Mouse (Mus musculus) intestine, embryonic 15.5 days (tissue): Measurements from ENCODE around the gene Ssr3. TPM values are rescaled to one million over a fixed set of nuclear protein-coding genes. Genes with fewer than 3 reads are reported as not detected.
A peak's percentile ranks its signal among the peaks of the same experiment; 100 is the strongest.

Experiments
- ATAC-seq: fragments of 200-750 bp; cut with Nextera tagmentation; 2 replicates; pipeline ENCODE4 v1.8.0; 2017; ENCODE audit warnings: moderate TSS enrichment, moderate library complexity
- H3K27ac ChIP-seq: fragments of 300-500 bp; sonication (generic); 2 replicates; pipeline ENCODE4 v1.5.1; 2015; ENCODE audit warnings: mild to moderate bottlenecking, inconsistent platforms
- H3K27me3 ChIP-seq: fragments of 300-500 bp; sonication (generic); replicated peaks from 2 replicates; pipeline ENCODE4 v1.6.1; 2015; ENCODE audit warnings: inconsistent platforms
- H3K36me3 ChIP-seq: fragments of 300-500 bp; sonication (generic); 2 replicates; pipeline ENCODE4 v1.6.1; 2015; ENCODE audit warnings: inconsistent platforms
- H3K4me1 ChIP-seq: fragments of 300-500 bp; sonication (generic); replicated peaks from 2 replicates; pipeline ENCODE4 v1.6.1; 2015; ENCODE audit warnings: inconsistent platforms
- H3K4me2 ChIP-seq: fragments of 300-500 bp; sonication (generic); replicated peaks from 2 replicates; pipeline ENCODE4 v1.6.1; 2015; ENCODE audit warnings: mild to moderate bottlenecking, inconsistent platforms
- H3K4me3 ChIP-seq: fragments of 300-500 bp; sonication (generic); replicated peaks from 2 replicates; pipeline ENCODE4 v1.5.1; 2015; ENCODE audit warnings: inconsistent platforms
- H3K9ac ChIP-seq: fragments of 300-500 bp; sonication (generic); 2 replicates; pipeline ENCODE4 v1.6.1; 2015; ENCODE audit warnings: inconsistent platforms
- H3K9me3 ChIP-seq: fragments of 300-500 bp; sonication (generic); 2 replicates; pipeline ENCODE4 v1.6.1; 2016; ENCODE audit warnings: inconsistent platforms
- WGBS: fragments of 180-500 bp; shearing (Covaris S2); methylation state at CpG from one replicate; pipeline ENCODE4 v1.1.7; 2015; 5-methylcytosine and 5-hydroxymethylcytosine counted together
- polyA plus RNA-seq: library from polyadenylated mRNA; unstranded; fragments of >200 nt; fragmentation: Nextera tagmentation; extraction: Ambion mirVana; gene quantifications from 2 replicates; pipeline ENCODE4 v1.2.1, GENCODE M21; 2015

Gene Ssr3
- 281 and 299 TPM in 2 replicates for polyA plus RNA-seq

DNA sequence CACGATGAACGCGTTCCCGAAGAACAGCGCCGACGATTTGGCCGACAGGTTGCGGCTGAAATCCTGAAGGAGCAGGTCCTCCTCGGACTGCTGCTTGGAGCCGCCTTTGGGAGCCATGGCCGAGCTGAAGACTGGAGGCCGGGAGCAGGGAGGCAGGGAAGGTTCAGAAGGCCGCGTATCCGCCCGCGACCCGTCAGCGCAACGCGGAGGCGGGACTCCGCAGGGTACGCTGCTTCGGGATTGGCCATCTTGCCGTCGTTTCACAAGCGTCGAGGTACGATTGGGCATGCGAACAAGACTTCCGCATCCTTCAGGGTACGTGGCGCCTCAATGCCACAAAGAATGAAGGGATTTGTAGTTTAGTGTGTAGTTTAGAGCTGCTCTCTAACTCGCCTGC, at the start of gene Ssr3:
Ssr3 (minus strand) TSS at position 203 of the 397 bp plus-strand sequence.
- Histone ChIP-seq H3K9me3 (no peaks in the 10 kb centered on the region), H3K27me3 (no peaks in the 10 kb centered on the region), H3K4me2 (peak within 1 kb of the TSS; percentile 54), H3K9ac (peak within 1 kb of the TSS; percentile 88), H3K27ac (peak within 1 kb of the TSS; percentile 93), H3K4me3 (peak within 1 kb of the TSS; percentile 86), H3K4me1 (no peaks in the 10 kb centered on the region), H3K36me3 (peaks cover 13% of the 10 kb centered on the region)
- under 1% methylated on average over 36 of the region's 36 CpGs for WGBS
- peak; percentile 99 for ATAC-seq

- ATAC-seq = peak; percentile 17; the same call in 1 of the 2 replicates
- no peaks in the 10 kb centered on the region for H3K9me3 ChIP-seq
- H3K27me3 ChIP-seq = no peaks in the 10 kb centered on the region
- H3K27ac ChIP-seq = peak overlapping the region; percentile 51
- WGBS = 50% methylated on average over 8 of the region's 8 CpGs
- 0 out of 2 replicates have a peak overlapping the region, but pooled peaks have one; percentile 17 for H3K4me2 ChIP-seq
- H3K9ac ChIP-seq = no peak overlapping the region
- H3K36me3 ChIP-seq = no peaks in the 10 kb centered on the region
- H3K4me3 ChIP-seq = no peak overlapping the region
- 0 out of 2 replicates have a peak, but pooled peaks cover 9% of the 10 kb centered on the region for H3K4me1 ChIP-seq
These were observed 49.2 kb upstream of the Ssr3 start for GRCm38 (mm10) chr3:65441586-65442111.

DNA sequence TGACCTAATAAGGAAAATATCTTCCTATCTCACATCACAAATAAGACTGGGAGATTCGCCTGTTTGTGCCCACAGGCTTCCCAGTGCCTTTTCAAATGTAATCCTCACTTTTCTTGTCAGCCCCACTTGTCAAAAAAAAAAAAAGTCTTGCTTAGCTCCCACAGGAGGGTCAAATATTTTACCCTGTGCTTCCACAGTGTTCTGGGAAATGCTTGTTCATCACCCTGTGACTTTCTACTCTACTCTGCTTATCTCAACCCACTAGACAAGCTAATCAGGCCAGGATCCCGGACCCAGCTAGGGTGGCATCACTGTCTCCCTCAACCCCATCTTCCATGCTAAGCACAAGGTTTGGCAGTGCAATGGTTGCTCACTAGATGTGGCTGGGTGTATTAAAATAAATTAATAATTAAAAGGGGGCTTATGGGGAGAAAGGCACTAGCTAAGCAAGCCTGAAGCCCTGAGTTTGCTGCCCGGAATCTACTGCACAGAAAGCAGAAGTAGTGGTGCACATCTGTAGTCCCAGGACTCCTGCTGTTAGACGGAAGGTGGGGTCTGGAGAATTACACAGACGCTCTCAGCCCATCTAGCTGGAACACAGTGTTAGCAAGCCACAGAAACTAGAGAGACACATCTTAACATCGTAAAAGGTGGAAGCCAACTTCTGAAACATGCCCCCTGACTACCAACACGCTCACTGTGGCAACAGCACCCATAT, 46.2 kb upstream of the Ssr3 start:
- 69% methylated on average over 7 of the region's 7 CpGs for WGBS
- Histone ChIP-seq H3K36me3 (no peaks in the 10 kb centered on the region), H3K9me3 (no peaks in the 10 kb centered on the region), H3K4me2 (no peak overlapping the region), H3K9ac (no peak overlapping the region), H3K27me3 (no peaks in the 10 kb centered on the region), H3K4me3 (no peak overlapping the region), H3K27ac (peak overlapping the region; percentile 17; the same call in 1 of the 2 replicates), H3K4me1 (0 out of 2 replicates have a peak, but pooled peaks cover 9% of the 10 kb centered on the region)
- ATAC-seq = no peak

DNA sequence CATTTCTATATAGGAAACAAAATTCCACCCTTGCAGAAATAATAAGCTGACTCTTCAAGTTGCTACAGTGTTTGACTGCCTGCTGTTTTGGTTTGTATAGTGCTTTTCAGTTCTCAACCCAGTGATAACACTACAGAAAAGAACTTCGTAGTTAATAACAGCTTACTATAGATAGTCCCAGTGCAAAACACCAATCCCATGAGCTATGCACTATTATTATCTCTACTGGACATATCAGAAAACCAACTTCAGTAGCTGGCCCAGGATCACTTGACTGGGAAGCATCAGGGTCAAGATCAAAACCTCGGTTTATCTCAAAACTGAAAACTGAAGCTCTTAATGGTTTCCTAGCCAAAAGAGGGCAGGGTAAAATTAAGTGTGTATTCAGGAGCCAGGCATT, 43.4 kb upstream of the Ssr3 start:
- Histone ChIP-seq H3K27ac (no peak overlapping the region), H3K4me3 (no peak overlapping the region), H3K36me3 (no peaks in the 10 kb centered on the region), H3K27me3 (no peaks in the 10 kb centered on the region), H3K4me2 (no peak overlapping the region), H3K9me3 (no peaks in the 10 kb centered on the region), H3K4me1 (0 out of 2 replicates have a peak, but pooled peaks cover 3% of the 10 kb centered on the region), H3K9ac (no peak overlapping the region)
- 79% methylated on average over 2 of the region's 2 CpGs for WGBS
- no peak for ATAC-seq

GRCm38 (mm10) chr3:65435101-65435571, 42.7 kb upstream of the Ssr3 start:
- ATAC-seq = no peak
- H3K27me3 ChIP-seq = no peaks in the 10 kb centered on the region
- no peak overlapping the region for H3K4me2 ChIP-seq
- H3K9me3 ChIP-seq = no peaks in the 10 kb centered on the region
- H3K9ac ChIP-seq = no peak overlapping the region
- H3K36me3 ChIP-seq = no peaks in the 10 kb centered on the region
- WGBS = 89% methylated on average over 11 of the region's 11 CpGs
- no peak overlapping the region for H3K4me3 ChIP-seq
- 0 out of 2 replicates have a peak, but pooled peaks cover 3% of the 10 kb centered on the region for H3K4me1 ChIP-seq
- H3K27ac ChIP-seq = no peak overlapping the region

- no peak overlapping the region for H3K4me3 ChIP-seq
- no peaks in the 10 kb centered on the region for H3K36me3 ChIP-seq
- WGBS = 89% methylated on average over 5 of the region's 5 CpGs
- H3K4me1 ChIP-seq = no peaks in the 10 kb centered on the region
- no peak overlapping the region for H3K4me2 ChIP-seq
- H3K27me3 ChIP-seq = no peaks in the 10 kb centered on the region
- H3K9me3 ChIP-seq = no peaks in the 10 kb centered on the region
- no peak for ATAC-seq
- H3K27ac ChIP-seq = no peak overlapping the region
- no peak overlapping the region for H3K9ac ChIP-seq
These were observed 39.8 kb upstream of the Ssr3 start for GRCm38 (mm10) chr3:65432236-65432635.

- WGBS = 89% methylated on average over 3 of the region's 3 CpGs
- Histone ChIP-seq H3K27ac (no peak overlapping the region), H3K36me3 (no peaks in the 10 kb centered on the region), H3K4me2 (no peak overlapping the region), H3K4me3 (no peak overlapping the region), H3K27me3 (no peaks in the 10 kb centered on the region), H3K9ac (no peak overlapping the region), H3K4me1 (no peaks in the 10 kb centered on the region), H3K9me3 (no peaks in the 10 kb centered on the region)
- no peak for ATAC-seq
These were observed 27.3 kb upstream of the Ssr3 start for GRCm38 (mm10) chr3:65419706-65420105.

DNA sequence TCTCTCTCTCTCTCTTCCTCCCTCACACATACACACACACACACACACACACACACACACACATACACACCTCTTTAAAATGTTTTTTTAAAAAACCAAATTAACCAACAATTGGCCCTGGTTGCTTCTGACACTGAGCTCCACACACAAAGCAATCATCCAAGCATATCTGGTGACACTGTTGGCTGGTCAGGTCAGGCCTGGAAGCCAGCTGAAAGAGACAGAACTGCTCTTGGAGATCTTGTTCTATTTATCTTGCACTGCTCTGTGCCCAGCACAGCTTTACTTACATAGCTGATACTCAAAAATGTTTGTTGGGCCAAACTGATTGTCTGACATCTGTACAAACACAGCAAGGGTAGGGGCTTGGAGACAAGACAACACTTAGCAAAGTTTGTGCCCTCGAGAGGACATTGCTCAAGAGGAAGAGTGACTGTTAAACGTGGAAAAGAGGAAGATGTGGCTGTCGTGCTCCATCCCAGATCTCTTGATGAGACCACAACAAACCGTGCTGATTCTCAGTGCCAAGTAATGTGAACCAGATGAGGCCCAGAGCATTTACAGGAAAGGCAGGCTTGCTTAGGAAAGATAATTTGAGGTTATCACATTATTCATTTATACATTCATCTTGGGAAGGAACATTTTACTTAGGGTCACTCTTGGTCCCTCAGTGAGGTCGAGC, 25.6 kb upstream of the Ssr3 start:
- ATAC-seq = no peak
- H3K9me3 ChIP-seq = no peaks in the 10 kb centered on the region
- H3K4me1 ChIP-seq = no peaks in the 10 kb centered on the region
- no peaks in the 10 kb centered on the region for H3K36me3 ChIP-seq
- H3K4me2 ChIP-seq = no peak overlapping the region
- H3K4me3 ChIP-seq = no peak overlapping the region
- H3K27ac ChIP-seq = no peak overlapping the region
- no peaks in the 10 kb centered on the region for H3K27me3 ChIP-seq
- WGBS = 61% methylated on average over 5 of the region's 5 CpGs
- no peak overlapping the region for H3K9ac ChIP-seq

DNA sequence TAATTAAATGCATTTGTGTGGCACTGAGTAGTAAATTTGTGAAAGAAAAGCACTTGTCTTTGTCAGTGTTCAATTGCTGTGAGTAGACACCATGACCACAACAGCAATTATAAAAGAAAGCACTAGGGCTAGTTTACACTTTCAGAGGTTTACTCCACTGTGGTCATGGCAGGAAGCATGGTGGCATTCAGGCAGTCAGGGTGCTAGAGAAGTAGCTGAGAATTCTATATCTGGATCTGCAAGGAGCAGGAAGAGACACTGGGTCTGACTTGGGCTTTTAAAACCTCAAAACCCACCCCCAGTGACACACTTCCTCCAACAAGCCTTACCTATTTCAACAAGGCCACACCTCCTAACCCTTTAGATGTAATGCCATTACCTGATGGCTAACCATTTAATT, 24.1 kb upstream of the Ssr3 start:
- no peak overlapping the region for H3K4me3 ChIP-seq
- no peaks in the 10 kb centered on the region for H3K4me1 ChIP-seq
- no peaks in the 10 kb centered on the region for H3K36me3 ChIP-seq
- no peak for ATAC-seq
- H3K9me3 ChIP-seq = no peaks in the 10 kb centered on the region
- no peak overlapping the region for H3K9ac ChIP-seq
- no peak overlapping the region for H3K4me2 ChIP-seq
- H3K27me3 ChIP-seq = no peaks in the 10 kb centered on the region
- no peak overlapping the region for H3K27ac ChIP-seq

- Histone ChIP-seq H3K9me3 (no peaks in the 10 kb centered on the region), H3K36me3 (no peaks in the 10 kb centered on the region), H3K4me2 (no peak overlapping the region), H3K27ac (no peak overlapping the region), H3K9ac (no peak overlapping the region), H3K4me1 (no peaks in the 10 kb centered on the region), H3K27me3 (no peaks in the 10 kb centered on the region), H3K4me3 (no peak overlapping the region)
- no peak for ATAC-seq
These were observed 15.5 kb upstream of the Ssr3 start for GRCm38 (mm10) chr3:65407891-65408290.

GRCm38 (mm10) chr3:65405781-65406180, 13.4 kb upstream of the Ssr3 start:
- H3K27ac ChIP-seq = no peak overlapping the region
- no peak for ATAC-seq
- H3K27me3 ChIP-seq = no peaks in the 10 kb centered on the region
- H3K4me1 ChIP-seq = no peaks in the 10 kb centered on the region
- no peak overlapping the region for H3K9ac ChIP-seq
- H3K4me3 ChIP-seq = no peak overlapping the region
- no peaks in the 10 kb centered on the region for H3K9me3 ChIP-seq
- 77% methylated on average over 4 of the region's 4 CpGs for WGBS
- no peaks in the 10 kb centered on the region for H3K36me3 ChIP-seq
- no peak overlapping the region for H3K4me2 ChIP-seq

GRCm38 (mm10) chr3:65397566-65397965, 5.1 kb upstream of the Ssr3 start:
- no peak overlapping the region for H3K4me3 ChIP-seq
- ATAC-seq = no peak
- no peaks in the 10 kb centered on the region for H3K27me3 ChIP-seq
- no peaks in the 10 kb centered on the region for H3K9me3 ChIP-seq
- no peak overlapping the region for H3K4me2 ChIP-seq
- no peak overlapping the region for H3K9ac ChIP-seq
- no peaks in the 10 kb centered on the region for H3K36me3 ChIP-seq
- H3K4me1 ChIP-seq = no peaks in the 10 kb centered on the region
- 93% methylated on average over 3 of the region's 3 CpGs for WGBS
- H3K27ac ChIP-seq = no peak overlapping the region
